Mouse (Mus musculus): Measurements from ENCODE around the gene Tk1.

GRCm38 (mm10) chr11:117796954-117797353, 28.9 kb downstream of the Tk1 start:
- TF ChIP-seq POLR2A (IDR thresholded peaks at IDR 0.05; ENCODE audit: low read depth, low read length) = no peak
- no peak for TF ChIP-seq CTCF (IDR thresholded peaks at IDR 0.05; ENCODE audit: extremely low read depth, insufficient read depth, insufficient read length, insufficient replicate concordance)
